Mouse (Mus musculus) MEL (cell line): ENCODE results near the gene Fam173b. TPM values are rescaled to one million over a fixed set of nuclear protein-coding genes. Genes with fewer than 3 reads are reported as not detected.

ENCODE experiments used
- DNase-seq: peaks from one replicate; pipeline ENCODE4 v3.0.0; 2011; ENCODE audit warnings: low read depth, low spot score
- H3K27ac ChIP-seq: 2 replicates; pipeline ENCODE4 v1.5.1; 2012; ENCODE audit warnings: low read depth, mild to moderate bottlenecking, control low read depth, low read length, moderate library complexity; ENCODE audit not compliant: control insufficient read depth
- H3K27me3 ChIP-seq, 2 experiments: fragments of 150-350 bp in 1 of 2; sonication (generic) in 1 of 2; 2 replicates each; pipeline ENCODE4 v1.6.1; 2012; ENCODE audit warnings: low read length in 2 of 2, mild to moderate bottlenecking in 2 of 2, improper control_type of control experiment in 1 of 2, moderate library complexity in 1 of 2; ENCODE audit not compliant: insufficient read depth in 2 of 2, control insufficient read depth in 1 of 2
- H3K36me3 ChIP-seq, 2 experiments: 2 replicates each; pipeline ENCODE4 v1.6.1; 2012 to 2014; ENCODE audit warnings: low read length in 2 of 2, improper control_type of control experiment in 1 of 2, inconsistent platforms in 1 of 2, mild to moderate bottlenecking in 1 of 2; ENCODE audit not compliant: insufficient read depth in 2 of 2, control insufficient read depth in 1 of 2
- H3K4me1 ChIP-seq, 2 experiments: fragments of 150-350 bp in 1 of 2; sonication (generic) in 1 of 2; 2 replicates each; pipeline ENCODE4 v1.6.1; 2012; ENCODE audit warnings: low read length in 2 of 2, improper control_type of control experiment in 1 of 2, mild to moderate bottlenecking in 1 of 2; ENCODE audit not compliant: insufficient read depth in 2 of 2, control insufficient read depth in 1 of 2
- H3K4me3 ChIP-seq, 2 experiments: fragments of 150-350 bp in 1 of 2; sonication (generic) in 1 of 2; 2 replicates each; pipeline ENCODE4 v1.5.1; 2012; ENCODE audit warnings: low read depth in 2 of 2, low read length in 2 of 2, mild to moderate bottlenecking in 2 of 2, moderate library complexity in 2 of 2, control low read depth in 1 of 2, improper control_type of control experiment in 1 of 2; ENCODE audit not compliant: control insufficient read depth in 1 of 2, insufficient read depth in 1 of 2
- H3K79me2 ChIP-seq: 2 replicates; pipeline ENCODE4 v1.6.1; 2012; ENCODE audit warnings: mild to moderate bottlenecking, low read length, moderate library complexity; ENCODE audit not compliant: control insufficient read depth, poor library complexity, insufficient read depth
- H3K9ac ChIP-seq: 2 replicates; pipeline ENCODE4 v1.6.1; 2012; ENCODE audit warnings: low read depth, mild to moderate bottlenecking, control low read depth, low read length, moderate library complexity; ENCODE audit not compliant: control insufficient read depth, poor library complexity, severe bottlenecking
- H3K9me3 ChIP-seq: fragments of 150-350 bp; sonication (generic); replicated peaks from 2 replicates; pipeline ENCODE4 v1.6.1; 2012; ENCODE audit warnings: mild to moderate bottlenecking, low read length, improper control_type of control experiment, moderate library complexity; ENCODE audit not compliant: insufficient read depth
- BHLHE40 ChIP-seq: IDR thresholded peaks from 2 replicates; pipeline ENCODE4 v1.6.1; 2012; ENCODE audit warnings: low read depth, mild to moderate bottlenecking, inconsistent platforms, low read length, improper control_type of control experiment, borderline replicate concordance
- CHD2 ChIP-seq: IDR thresholded peaks from 2 replicates; pipeline ENCODE4 v1.6.1; 2011; ENCODE audit warnings: low read length, improper control_type of control experiment
- GABPA ChIP-seq: IDR thresholded peaks from 2 replicates; pipeline ENCODE4 v1.6.1; 2012; ENCODE audit warnings: low read depth, mild to moderate bottlenecking, inconsistent platforms, low read length, improper control_type of control experiment, moderate library complexity
- GATA1 ChIP-seq: IDR thresholded peaks from 2 replicates; pipeline ENCODE4 v1.6.1; 2011; ENCODE audit warnings: low read depth, low read length, improper control_type of control experiment
- MAX ChIP-seq: IDR thresholded peaks from 2 replicates; pipeline ENCODE4 v1.6.1; 2011; ENCODE audit warnings: low read length, improper control_type of control experiment
- MAZ ChIP-seq: IDR thresholded peaks from 2 replicates; pipeline ENCODE4 v1.6.1; 2012; ENCODE audit warnings: low read depth, mild to moderate bottlenecking, inconsistent platforms, low read length, improper control_type of control experiment
- MXI1 ChIP-seq: IDR thresholded peaks from 2 replicates; pipeline ENCODE4 v1.6.1; 2011; ENCODE audit warnings: mild to moderate bottlenecking, low read depth, low read length, improper control_type of control experiment
- MYB ChIP-seq: IDR thresholded peaks from 2 replicates; pipeline ENCODE4 v1.6.1; 2011; ENCODE audit warnings: mild to moderate bottlenecking, low read depth, low read length, improper control_type of control experiment
- NELFE ChIP-seq: IDR thresholded peaks from 2 replicates; pipeline ENCODE4 v1.6.1; 2011; ENCODE audit warnings: low read depth, low read length, improper control_type of control experiment
- POLR2A ChIP-seq, 2 experiments: IDR thresholded peaks; 2 replicates each; pipeline ENCODE4 v1.6.1; 2011 to 2012; ENCODE audit warnings: low read length in 2 of 2, mild to moderate bottlenecking in 2 of 2, control low read depth in 1 of 2, improper control_type of control experiment in 1 of 2, low read depth in 1 of 2, moderate library complexity in 1 of 2; ENCODE audit not compliant: control insufficient read depth in 1 of 2, insufficient read depth in 1 of 2, poor library complexity in 1 of 2
- POLR2AphosphoS2 ChIP-seq: IDR thresholded peaks from 2 replicates; pipeline ENCODE4 v1.6.1; 2011; ENCODE audit warnings: low read length, improper control_type of control experiment
- POLR2AphosphoS5 ChIP-seq: IDR thresholded peaks from 2 replicates; pipeline ENCODE4 v1.6.1; 2012; ENCODE audit warnings: low read depth, borderline replicate concordance, mild to moderate bottlenecking, inconsistent platforms, low read length, moderate library complexity, mixed read lengths
- RAD21 ChIP-seq: IDR thresholded peaks from 2 replicates; pipeline ENCODE4 v1.6.1; 2011; ENCODE audit warnings: mild to moderate bottlenecking, low read depth, low read length, improper control_type of control experiment
- RCOR1 ChIP-seq: IDR thresholded peaks from 2 replicates; pipeline ENCODE4 v1.6.1; 2012; ENCODE audit warnings: low read depth, mild to moderate bottlenecking, inconsistent platforms, low read length, improper control_type of control experiment
- SMC3 ChIP-seq: IDR thresholded peaks from 2 replicates; pipeline ENCODE4 v1.6.1; 2011; ENCODE audit warnings: low read depth, low read length, improper control_type of control experiment
- TBP ChIP-seq: IDR thresholded peaks from 2 replicates; pipeline ENCODE4 v1.8.0; 2011; ENCODE audit warnings: low read depth, low read length, improper control_type of control experiment
- USF2 ChIP-seq, 2 experiments: IDR thresholded peaks; 2 replicates each; pipeline ENCODE4 v1.6.1; 2011 to 2012; ENCODE audit warnings: improper control_type of control experiment in 2 of 2, low read length in 2 of 2, borderline replicate concordance in 1 of 2, inconsistent platforms in 1 of 2, low read depth in 1 of 2, mild to moderate bottlenecking in 1 of 2; ENCODE audit not compliant: insufficient read depth in 1 of 2
- polyA plus RNA-seq, 2 experiments: library from polyadenylated mRNA; stranded (reverse) in 1 of 2; unstranded in 1 of 2; fragments of >175 nt in 1 of 2; fragments of >200 nt in 1 of 2; gene quantifications; 2 replicates each; pipeline versions ENCODE4 v1.2.1 to v1.2.4; 2012; ENCODE audit warnings: low replicate concordance in 2 of 2, low read depth in 1 of 2; ENCODE audit not compliant: insufficient read length in 2 of 2, insufficient read depth in 1 of 2, missing spikeins in 1 of 2
- total RNA-seq: library from RNA; depleted of rRNA; stranded (reverse); fragments of 300-350 nt; gene quantifications from 2 replicates; pipeline ENCODE4 v1.2.3, GENCODE M21; 2012

Fam173b gene
- total and polyA plus RNA-seq, 3 experiments: 21.0 to 29.2 TPM; not detected in 1

DNA sequence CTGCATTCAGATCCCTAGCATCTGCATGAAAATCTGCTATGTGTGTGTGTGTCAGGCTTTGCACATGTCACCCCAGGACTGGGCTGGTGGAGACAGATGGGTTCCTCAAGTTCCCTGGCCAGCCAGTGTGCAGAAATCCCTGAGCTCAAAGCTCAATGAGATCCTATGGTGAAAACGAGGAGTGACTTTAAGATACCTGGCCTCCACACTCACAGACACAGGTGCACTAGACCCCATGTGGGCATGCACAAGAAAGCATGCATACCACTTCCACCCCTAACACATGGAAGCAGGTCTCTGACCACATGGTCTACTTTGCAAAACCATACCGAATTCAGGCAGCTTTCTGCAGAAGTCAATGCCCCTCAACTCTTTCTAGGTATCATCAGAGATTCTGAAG, 13.9 kb upstream of the Fam173b start:
- no peak overlapping the region for H3K9ac ChIP-seq
- H3K36me3 ChIP-seq: peaks cover 14 to 16% of the 10 kb centered on the region in 2 experiments
- H3K79me2 ChIP-seq: no peaks in the 10 kb centered on the region
- no peak overlapping the region for H3K4me3 ChIP-seq
- TF ChIP-seq RAD21 (no peak), TBP (no peak), MAX (no peak), MAZ (no peak), BHLHE40 (no peak), MXI1 (no peak), CHD2 (no peak), GABPA (no peak), GATA1 (no peak), NELFE (no peak), SMC3 (no peak), POLR2AphosphoS5 (no peak), USF2 (IDR thresholded peaks at IDR 0.05; ENCODE audit: borderline replicate concordance in 1 of 2, insufficient read depth in 1 of 2, low read depth in 1 of 2, low read length in 2 of 2) (no peak)
- no peaks in the 10 kb centered on the region for H3K9me3 ChIP-seq
- no peak overlapping the region for H3K27ac ChIP-seq
- DNase-seq: peak; percentile 34
- H3K27me3 ChIP-seq: no peaks in the 10 kb centered on the region
- peaks cover 2 to 20% of the 10 kb centered on the region in 2 experiments for H3K4me1 ChIP-seq

DNA sequence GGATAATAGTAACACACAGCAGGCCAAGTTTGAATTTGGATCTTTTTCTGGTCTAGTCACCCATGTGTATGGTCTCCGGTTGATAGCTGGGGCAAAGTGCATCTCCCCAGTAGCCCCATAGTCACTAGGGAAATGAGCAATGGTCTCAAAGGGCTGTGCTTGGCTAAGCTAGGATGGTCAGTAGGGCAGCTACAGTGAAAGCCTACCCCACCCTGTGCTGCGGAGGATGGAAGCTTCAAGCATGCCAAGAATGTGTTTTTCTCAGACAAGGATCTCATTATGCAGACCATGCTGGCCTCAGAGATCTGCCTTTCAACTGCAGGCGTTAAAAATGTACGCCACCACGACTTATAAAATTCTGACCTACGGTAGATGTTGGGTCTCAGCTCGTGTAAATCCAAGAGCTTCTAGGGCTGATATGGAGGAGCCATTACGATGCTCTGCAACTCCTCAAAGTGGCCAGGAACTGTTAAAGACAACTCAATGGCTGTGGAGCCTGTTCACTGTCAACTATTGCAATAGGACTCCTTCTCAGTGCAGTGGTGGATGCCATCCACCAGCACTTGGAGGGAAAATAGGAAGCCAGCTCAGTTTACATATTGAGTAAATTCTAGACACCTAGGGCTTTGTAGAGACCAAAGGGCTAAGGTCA, 12.5 kb upstream of the Fam173b start:
- H3K27ac ChIP-seq: no peak overlapping the region
- peak; percentile 44; the same call in 1 of the 2 replicates for TF ChIP-seq MYB
- peak; percentile 64 for TF ChIP-seq POLR2AphosphoS2
- TF ChIP-seq POLR2A (IDR thresholded peaks at IDR 0.05; ENCODE audit: control insufficient read depth in 1 of 2, insufficient read depth in 1 of 2, low read depth in 1 of 2, low read length in 2 of 2, poor library complexity in 1 of 2): peak in 1 of 2 experiments; percentile 52; a peak in 1 of 4 replicates
- no peak for TF ChIP-seq RCOR1
- H3K27me3 ChIP-seq: no peaks in the 10 kb centered on the region
- no peaks in the 10 kb centered on the region for H3K79me2 ChIP-seq
- no peak for DNase-seq
- H3K9me3 ChIP-seq: no peaks in the 10 kb centered on the region
- peaks cover 14 to 26% of the 10 kb centered on the region in 2 experiments for H3K36me3 ChIP-seq
- H3K9ac ChIP-seq: no peak overlapping the region
- peaks cover 2 to 20% of the 10 kb centered on the region in 2 experiments for H3K4me1 ChIP-seq
- no peak overlapping the region for H3K4me3 ChIP-seq
